Comparison of ENCODE assay signal across 11 mouse cellular contexts in genomic region chr3:94657852-94658739, GRCm38 (mm10). TPM values are rescaled to one million over a fixed set of nuclear protein-coding genes. Genes with fewer than 3 reads are reported as not detected.
DNase-seq lines count a peak whose midpoint lies in the region; ATAC-seq and TF ChIP-seq lines count a peak whose summit lies in the region.
"Not testable (repeated sequence)": the region's sequence is repeated elsewhere in the genome, so short reads cannot be mapped to it uniquely, and the experiment has no call there.
"Had no signal": no experiment of that assay in that cellular context is flagged by ENCODE, and none has a peak within 500 bp of the region (broad histone marks: within the 10 kb centered on the region; RNA-seq: fewer than 3 reads in every experiment).

No protein-coding gene starts in this region.

- not testable (repeated sequence) for H3K27ac ChIP-seq in forebrain, embryonic 15.5 days (replicated peaks); hindbrain, embryonic 13.5 days; left cerebral cortex, adult 2 months; lung, embryonic 15.5 days; thymus, adult 2 months (ENCODE audit: control insufficient read depth, insufficient read depth, low read length)

- intact Hi-C loops in left cerebral cortex, adult 2 months (cut with DNase I) = not testable (repeated sequence)

- not testable (repeated sequence) for H3K27me3 ChIP-seq in G1E (ENCODE audit: insufficient read depth, low read length); forebrain, embryonic 15.5 days; lung, embryonic 15.5 days; myocyte (ENCODE audit: control insufficient read depth, insufficient read depth, insufficient read length); thymus, adult 2 months (ENCODE audit: control insufficient read depth, insufficient read depth, low read length)
- peaks cover 25% of the 10 kb centered on the region for H3K27me3 ChIP-seq in hindbrain, embryonic 13.5 days

- not testable (repeated sequence) for TF ChIP-seq POLR2A in myocyte (IDR thresholded peaks at IDR 0.05; ENCODE audit: insufficient read length, low read depth); thymus, adult 2 months (IDR thresholded peaks at IDR 0.05; ENCODE audit: control insufficient read depth, extremely low read depth, insufficient read depth, low read length, poor library complexity)

- not testable (repeated sequence) for H3K36me3 ChIP-seq in G1E (replicated peaks); forebrain, embryonic 15.5 days; hindbrain, embryonic 13.5 days; lung, embryonic 15.5 days; myocyte (ENCODE audit: control insufficient read depth, insufficient read depth); thymus, adult 2 months (ENCODE audit: control insufficient read depth, insufficient read depth, low read length)

- not testable (repeated sequence) for H3ac ChIP-seq in myocyte (ENCODE audit: control insufficient read depth, insufficient read length)

- peak overlapping the region; percentile 68 for H3K4me3 ChIP-seq in G1E (ENCODE audit: low read depth, low read length)
- peak overlapping the region; percentile 37 for H3K4me3 ChIP-seq in forebrain, embryonic 15.5 days
- peak overlapping the region; percentile 40 for H3K4me3 ChIP-seq in hindbrain, embryonic 13.5 days
- H3K4me3 ChIP-seq in left cerebral cortex, adult 2 months = peak overlapping the region; percentile 34
- H3K4me3 ChIP-seq in lung, embryonic 15.5 days = peak overlapping the region; percentile 45
- H3K4me3 ChIP-seq in myocyte = not testable (repeated sequence)
- H3K4me3 ChIP-seq in thymus, adult 2 months (ENCODE audit: control insufficient read depth, insufficient read depth, low read length) = peak overlapping the region; percentile 54

- not testable (repeated sequence) for ATAC-seq in G1E (ENCODE audit: extremely low read depth, insufficient number of reproducible peaks, low FRiP score, poor library complexity, severe bottlenecking)
- peak; percentile 21 for ATAC-seq in forebrain, embryonic 15.5 days (replicated peaks)
- ATAC-seq in hindbrain, embryonic 13.5 days (ENCODE audit: low FRiP score) = peak; percentile 81
- ATAC-seq in lung, embryonic 15.5 days (ENCODE audit: borderline replicate concordance, extremely low read depth, low FRiP score, low TSS enrichment) = peak; percentile 50

- peaks cover 21% of the 10 kb centered on the region for H3K4me1 ChIP-seq in G1E (ENCODE audit: insufficient read depth, low read depth, low read length)
- H3K4me1 ChIP-seq in forebrain, embryonic 15.5 days; hindbrain, embryonic 13.5 days (replicated peaks); lung, embryonic 15.5 days; thymus, adult 2 months (replicated peaks; ENCODE audit: control insufficient read depth, insufficient read depth, low read length): not testable (repeated sequence)

- not testable (repeated sequence) for H3K9ac ChIP-seq in forebrain, embryonic 15.5 days (replicated peaks)
- peak overlapping the region; percentile 46; the same call in 1 of the 2 replicates for H3K9ac ChIP-seq in hindbrain, embryonic 13.5 days
- H3K9ac ChIP-seq in lung, embryonic 15.5 days = peak overlapping the region; percentile 44

- not testable (repeated sequence) for H3K79me2 ChIP-seq in myocyte (ENCODE audit: control insufficient read depth, insufficient read depth)

- not testable (repeated sequence) for TF ChIP-seq CTCF in G1E (IDR thresholded peaks at IDR 0.05; ENCODE audit: low read depth, low read length); left cerebral cortex, adult 2 months (IDR thresholded peaks at IDR 0.05); thymus, adult 2 months (IDR thresholded peaks at IDR 0.05; ENCODE audit: borderline replicate concordance, control insufficient read depth, extremely low read depth, insufficient read depth, low read length, poor library complexity)

- peak overlapping the region; percentile 57 for H3K4me2 ChIP-seq in forebrain, embryonic 15.5 days (replicated peaks)
- H3K4me2 ChIP-seq in hindbrain, embryonic 13.5 days = peak overlapping the region; percentile 60
- peak overlapping the region; percentile 70 for H3K4me2 ChIP-seq in lung, embryonic 15.5 days
- H3K4me2 ChIP-seq in myocyte (ENCODE audit: low read depth) = peak overlapping the region; percentile 56

- WGBS in forebrain, embryonic 15.5 days = 4% methylated on average over 26 of the region's 47 CpGs
- 3% methylated on average over 24 of the region's 47 CpGs for WGBS in hindbrain, embryonic 13.5 days
- WGBS in lung, embryonic 15.5 days = 3% methylated on average over 22 of the region's 47 CpGs
- WGBS in thymus, adult 2 months = 15% methylated on average over 25 of the region's 47 CpGs

- not testable (repeated sequence) for DNase-seq in G1E (ENCODE audit: low spot score); left cerebral cortex, adult 2 months (ENCODE audit: extremely low spot score in 1 of 2, low spot score in 2 of 2); thymus, adult 2 months
- peak; percentile 12 for DNase-seq in embryo, embryonic 11 days

- not testable (repeated sequence) for H3K9me3 ChIP-seq in G1E (replicated peaks); forebrain, embryonic 15.5 days; hindbrain, embryonic 13.5 days; lung, embryonic 15.5 days

RNA-seq across cellular contexts. Expression of gene Tuft1, which starts 0.6 kb away (rescaled TPM):
- 6.1 and 6.8 TPM in 2 replicates for total RNA-seq in G1E (2014; fragmentation: Nextera tagmentation)
- total RNA-seq in G1E (2017) = 14.7 and 15.7 TPM in 2 replicates
- 4.1 and 4.5 TPM in 2 replicates for polyA plus RNA-seq in G1E (2012)
- polyA plus RNA-seq in forebrain, embryonic 15.5 days (2015; fragmentation: Nextera tagmentation; extraction: Ambion mirVana) = 3.6 and 4.1 TPM in 2 replicates
- polyA plus RNA-seq in hindbrain, embryonic 13.5 days (2015; fragmentation: Nextera tagmentation; extraction: Ambion mirVana) = 4.2 and 4.5 TPM in 2 replicates
- total RNA-seq in left cerebral cortex, adult 2 months (2021) = 1 to 10 TPM; 1.8 to 1.9 TPM
- 10.4 and 11.6 TPM in 2 replicates for polyA plus RNA-seq in lung, embryonic 15.5 days (2015; fragmentation: Nextera tagmentation; extraction: Ambion mirVana)
- polyA plus RNA-seq in myocyte (2012; fragmentation: generic; extraction: Trizol) = 3.5 TPM
- 6.4 and 10.1 TPM in 2 replicates for polyA plus RNA-seq in thymus, adult 2 months (2012; rRNA removed)

RNA-seq across cellular contexts. Expression of gene Gm10972, which starts 15.2 kb away (rescaled TPM):
- not detected in 2 replicates for total RNA-seq in G1E (2014; fragmentation: Nextera tagmentation)
- not detected in 2 replicates for total RNA-seq in G1E (2017)
- polyA plus RNA-seq in G1E (2012) = not detected in 2 replicates
- polyA plus RNA-seq in forebrain, embryonic 15.5 days (2015; fragmentation: Nextera tagmentation; extraction: Ambion mirVana) = not detected in 2 replicates
- not detected in 2 replicates for polyA plus RNA-seq in hindbrain, embryonic 13.5 days (2015; fragmentation: Nextera tagmentation; extraction: Ambion mirVana)
- not detected for total RNA-seq in left cerebral cortex, adult 2 months (2021)
- polyA plus RNA-seq in lung, embryonic 15.5 days (2015; fragmentation: Nextera tagmentation; extraction: Ambion mirVana) = not detected in 2 replicates
- polyA plus RNA-seq in myocyte (2012; fragmentation: generic; extraction: Trizol) = not detected
- polyA plus RNA-seq in thymus, adult 2 months (2012; rRNA removed) = not detected in 2 replicates
- total RNA-seq: adrenal gland, postnatal 4 days; gastrocnemius, postnatal 4 days; left cerebral cortex, adult 8-10 months had no signal

RNA-seq across cellular contexts. Expression of gene Selenbp2, which starts 35.3 kb away (rescaled TPM):
- 7.9 and 11.2 TPM in 2 replicates for total RNA-seq in G1E (2014; fragmentation: Nextera tagmentation)
- 41.5 and 58.9 TPM in 2 replicates for total RNA-seq in G1E (2017)
- polyA plus RNA-seq in G1E (2012) = 3.2 and 3.5 TPM in 2 replicates
- 0.48 and 0.78 TPM in 2 replicates for polyA plus RNA-seq in forebrain, embryonic 15.5 days (2015; fragmentation: Nextera tagmentation; extraction: Ambion mirVana)
- 0.52 TPM in 1 of 2 replicates, not detected in the other for polyA plus RNA-seq in hindbrain, embryonic 13.5 days (2015; fragmentation: Nextera tagmentation; extraction: Ambion mirVana)
- 1 to 10 TPM in 1 of 2 experiments, not detected in 1; 1.1 TPM for total RNA-seq in left cerebral cortex, adult 2 months (2021)
- 7.5 and 8.5 TPM in 2 replicates for polyA plus RNA-seq in lung, embryonic 15.5 days (2015; fragmentation: Nextera tagmentation; extraction: Ambion mirVana)
- polyA plus RNA-seq in myocyte (2012; fragmentation: generic; extraction: Trizol) = 0.16 TPM
- 0.40 and 1.1 TPM in 2 replicates for polyA plus RNA-seq in thymus, adult 2 months (2012; rRNA removed)
